Mouse (Mus musculus) frontal cortex, postnatal 14 days (tissue): ENCODE results near the gene Smurf1.

Source experiments
- DNase-seq, 2 experiments: peaks; one replicate each; pipeline ENCODE4 v3.0.0; 2022; ENCODE audit warnings: low spot score in 2 of 2

Smurf1 gene

GRCm38 (mm10) chr5:144915828-144916227, 49.8 kb downstream of the Smurf1 start:
- DNase-seq, result no peak

GRCm38 (mm10) chr5:144914433-144914906, 51.2 kb downstream of the Smurf1 start:
- DNase-seq, result peak in 1 of 2 experiments; percentile 38

- DNase-seq, result no peak
These were observed 51.7 kb downstream of the Smurf1 start for GRCm38 (mm10) chr5:144913923-144914322.

- no peak for DNase-seq
These were observed 52.3 kb downstream of the Smurf1 start for GRCm38 (mm10) chr5:144913361-144913760.

- no peak for DNase-seq
These were observed 52.9 kb downstream of the Smurf1 start for GRCm38 (mm10) chr5:144912519-144913310.

GRCm38 (mm10) chr5:144909521-144909920, 56.1 kb downstream of the Smurf1 start:
- no peak for DNase-seq

- no peak for DNase-seq
These were observed 58.1 kb downstream of the Smurf1 start for GRCm38 (mm10) chr5:144907591-144907990.

- DNase-seq, result no peak
These were observed 61.1 kb downstream of the Smurf1 start for GRCm38 (mm10) chr5:144904356-144905134.

GRCm38 (mm10) chr5:144901791-144902190, 63.9 kb downstream of the Smurf1 start:
- no peak for DNase-seq

GRCm38 (mm10) chr5:144901035-144901434, 64.6 kb downstream of the Smurf1 start:
- no peak for DNase-seq

GRCm38 (mm10) chr5:144898448-144899052, 67.1 kb downstream of the Smurf1 start:
- no peak for DNase-seq

- no peak for DNase-seq
These were observed 67.8 kb downstream of the Smurf1 start for GRCm38 (mm10) chr5:144897881-144898280.

GRCm38 (mm10) chr5:144891276-144891675, 74.4 kb downstream of the Smurf1 start:
- DNase-seq, result no peak

- no peak for DNase-seq
These were observed 79.5 kb downstream of the Smurf1 start for GRCm38 (mm10) chr5:144885968-144886650.

- no peak for DNase-seq
These were observed 80.9 kb downstream of the Smurf1 start for GRCm38 (mm10) chr5:144884629-144885217.

- peak; percentile 38 to 52 for DNase-seq
These were observed 83.8 kb downstream of the Smurf1 start for GRCm38 (mm10) chr5:144881670-144882399.

- no peak for DNase-seq
These were observed 88.6 kb downstream of the Smurf1 start for GRCm38 (mm10) chr5:144877021-144877420.

- peak; percentile 55 to 67 for DNase-seq
These were observed 89.8 kb downstream of the Smurf1 start for GRCm38 (mm10) chr5:144875892-144876291.

GRCm38 (mm10) chr5:144875227-144875626, 90.4 kb downstream of the Smurf1 start:
- no peak for DNase-seq

GRCm38 (mm10) chr5:144872867-144873266, 92.8 kb downstream of the Smurf1 start:
- no peak for DNase-seq

- DNase-seq, result no peak
These were observed 93.3 kb downstream of the Smurf1 start for GRCm38 (mm10) chr5:144872326-144872725.
